Mouse (Mus musculus) embryonic fibroblast, embryonic 13.5 days (primary cell): ENCODE measurements at regions not wholly inside any gene's neighbourhood (a gene's known extent, or its start where the extent isn't known, plus 50 kb on each side); places are given as distances from the start of the nearest gene placed in this dataset.

Source experiments
- CTCF ChIP-seq: IDR thresholded peaks from 2 replicates; pipeline ENCODE4 v1.5.1; 2011; ENCODE audit warnings: mild to moderate bottlenecking, control low read depth, low read length, moderate library complexity, borderline replicate concordance; ENCODE audit not compliant: insufficient read depth
- POLR2A ChIP-seq: IDR thresholded peaks from 2 replicates; pipeline ENCODE4 v1.6.1; 2011; ENCODE audit warnings: low read depth, mild to moderate bottlenecking, control low read depth, low read length, moderate library complexity

DNA sequence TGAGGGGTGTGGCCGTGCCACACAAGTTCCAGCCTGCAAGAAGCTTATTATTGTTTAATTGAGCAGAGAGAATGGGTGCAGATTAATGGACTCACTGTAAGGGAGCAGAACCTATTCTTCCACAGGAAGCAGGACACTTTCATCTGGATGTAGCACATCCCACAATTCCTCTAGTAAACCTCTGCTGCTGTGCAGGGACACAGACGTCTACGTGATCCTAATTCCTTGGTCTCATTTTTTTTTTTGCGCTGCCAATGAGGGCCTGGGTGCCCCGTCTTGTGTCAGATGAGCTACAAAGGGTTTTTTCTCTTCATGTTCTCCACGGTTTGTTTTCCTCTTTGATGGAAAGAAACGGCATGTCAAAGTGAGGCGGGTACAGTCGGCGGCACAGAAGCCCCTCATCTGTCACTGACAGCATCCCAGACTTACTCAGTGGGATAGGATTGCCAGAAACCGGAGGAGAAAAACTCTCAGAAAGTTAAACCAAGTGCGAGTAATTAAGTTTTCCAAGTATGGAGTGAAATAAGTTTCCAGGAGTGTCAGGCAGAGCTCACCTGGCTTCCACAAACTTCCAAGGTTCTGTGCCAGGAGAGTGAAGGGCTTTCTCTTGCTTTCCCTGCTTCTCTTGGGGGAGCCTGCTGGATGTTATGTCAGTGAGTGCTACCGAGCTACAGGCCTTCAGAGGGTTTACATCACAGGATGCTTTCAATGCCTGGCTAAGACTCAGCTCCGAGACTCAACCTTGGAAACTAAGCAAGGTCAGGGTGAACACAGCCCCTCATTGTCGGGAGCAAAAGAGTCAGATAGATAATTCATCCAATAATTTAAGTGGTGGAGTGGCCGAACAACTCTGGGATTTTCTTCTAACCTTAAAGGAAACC lies 221.1 kb downstream of the Ankrd50 start:
- no peak for TF ChIP-seq CTCF
- no peak for TF ChIP-seq POLR2A
